Mouse (Mus musculus) adrenal gland, adult (tissue): Measurements from ENCODE around the gene Clec5a.
"Not testable (repeated sequence)": the region's sequence is repeated elsewhere in the genome, so short reads cannot be mapped to it uniquely, and the experiment has no call there.

ENCODE experiments used
- DNase-seq, 2 experiments: peaks; one replicate each; pipeline ENCODE4 v3.0.0; 2022 to 2023; ENCODE audit warnings: low spot score in 1 of 2; ENCODE audit not compliant: inconsistent age in 2 of 2

Clec5a gene

GRCm38 (mm10) chr6:40585645-40586044 is at the start of gene Clec5a:
Clec5a (minus strand) TSS chr6:40585821.
- DNase-seq = no peak

GRCm38 (mm10) chr6:40634640-40635071 is 49.0 kb upstream of the Clec5a start:
- no peak for DNase-seq

- DNase-seq = no peak
Measured at GRCm38 (mm10) chr6:40628406-40629000, 42.9 kb upstream of the Clec5a start, which contains the start of gene Mgam. Mgam (plus strand) TSS chr6:40628831.

GRCm38 (mm10) chr6:40626111-40626510 is 40.5 kb upstream of the Clec5a start:
- DNase-seq = no peak

GRCm38 (mm10) chr6:40617965-40618364 is 32.3 kb upstream of the Clec5a start:
- DNase-seq = peak; percentile 64 to 89

GRCm38 (mm10) chr6:40613260-40613852 is 27.7 kb upstream of the Clec5a start, which contains the start of gene Tas2r138:
Tas2r138 (minus strand) TSS chr6:40613310.
- DNase-seq = no peak

- no peak for DNase-seq
Measured at GRCm38 (mm10) chr6:40610244-40610643, 24.6 kb upstream of the Clec5a start.

- DNase-seq = peak; percentile 28 to 82
Measured at GRCm38 (mm10) chr6:40607431-40607830, 21.8 kb upstream of the Clec5a start.

- DNase-seq = not testable (repeated sequence)
Measured at GRCm38 (mm10) chr6:40598546-40598945, 12.9 kb upstream of the Clec5a start.

GRCm38 (mm10) chr6:40594804-40595550 is 9.4 kb upstream of the Clec5a start:
- DNase-seq = no peak

- no peak for DNase-seq
Measured at GRCm38 (mm10) chr6:40588346-40588745, 2.7 kb upstream of the Clec5a start.

GRCm38 (mm10) chr6:40584336-40584735 is 1.3 kb downstream of the Clec5a start:
- no peak for DNase-seq

GRCm38 (mm10) chr6:40576305-40576704 is 9.3 kb downstream of the Clec5a start:
- DNase-seq = no peak

GRCm38 (mm10) chr6:40573618-40574017 is 12.0 kb downstream of the Clec5a start:
- no peak for DNase-seq

GRCm38 (mm10) chr6:40569187-40569586 is 16.4 kb downstream of the Clec5a start, which contains the start of gene Olfr460:
Olfr460 (plus strand) TSS chr6:40569487.
- DNase-seq = no peak

- no peak for DNase-seq
Measured at GRCm38 (mm10) chr6:40554950-40555349, 30.7 kb downstream of the Clec5a start, which contains the start of gene Olfr461. Olfr461 (minus strand) TSS chr6:40555050.

- DNase-seq = no peak
Measured at GRCm38 (mm10) chr6:40544690-40545089, 40.9 kb downstream of the Clec5a start.
